Mouse (Mus musculus) limb, embryonic 11.5 days (tissue): ENCODE measurements around the gene Olfr667. TPM values are rescaled to one million over a fixed set of nuclear protein-coding genes. Genes with fewer than 3 reads are reported as not detected.

Experiments used
- polyA plus RNA-seq: library from polyadenylated mRNA; unstranded; fragments of >200 nt; fragmentation: Nextera tagmentation; extraction: Ambion mirVana; gene quantifications from 2 replicates; pipeline ENCODE4 v1.2.1, GENCODE M21; 2014

Gene Olfr667
- polyA plus RNA-seq, 1 experiment from 2014 or later: not detected

Other genes starting within 250 kb of the Olfr667 start
- not detected in 2 replicates for gene Olfr661, start 235.0 kb downstream of the Olfr667 start, polyA plus RNA-seq
- gene Usp17le, start 144.0 kb downstream of the Olfr667 start, polyA plus RNA-seq: not detected in 2 replicates
- not detected in 2 replicates for gene Usp17lb, start 78.9 kb downstream of the Olfr667 start, polyA plus RNA-seq
- gene Usp17la, start 64.5 kb downstream of the Olfr667 start, polyA plus RNA-seq: not detected in 2 replicates
- not detected in 2 replicates for gene Olfr665, start 43.5 kb downstream of the Olfr667 start, polyA plus RNA-seq
- not detected in 2 replicates for gene Olfr666, start 25.5 kb downstream of the Olfr667 start, polyA plus RNA-seq
- gene Olfr668, start 6.6 kb upstream of the Olfr667 start, polyA plus RNA-seq: not detected in 2 replicates
- not detected in 2 replicates for gene Olfr669, start 12.8 kb upstream of the Olfr667 start, polyA plus RNA-seq
- gene Olfr670, start 41.1 kb upstream of the Olfr667 start, polyA plus RNA-seq: not detected in 2 replicates
- not detected in 2 replicates for gene Olfr671, start 57.6 kb upstream of the Olfr667 start, polyA plus RNA-seq
- not detected in 2 replicates for gene Olfr672, start 80.5 kb upstream of the Olfr667 start, polyA plus RNA-seq
- gene Olfr675, start 107.0 kb upstream of the Olfr667 start, polyA plus RNA-seq: not detected in 2 replicates
- not detected in 2 replicates for gene Olfr676, start 111.2 kb upstream of the Olfr667 start, polyA plus RNA-seq
- not detected in 2 replicates for gene Olfr677, start 129.9 kb upstream of the Olfr667 start, polyA plus RNA-seq
- not detected in 2 replicates for gene Olfr678, start 143.0 kb upstream of the Olfr667 start, polyA plus RNA-seq
- not detected in 2 replicates for gene Olfr679, start 159.7 kb upstream of the Olfr667 start, polyA plus RNA-seq
- not detected in 2 replicates for gene Olfr680-ps1, start 171.3 kb upstream of the Olfr667 start, polyA plus RNA-seq
- gene Olfr681, start 195.4 kb upstream of the Olfr667 start, polyA plus RNA-seq: not detected in 2 replicates
- gene Olfr683, start 225.5 kb upstream of the Olfr667 start, polyA plus RNA-seq: not detected in 2 replicates
- not detected in 2 replicates for gene Olfr684, start 242.2 kb upstream of the Olfr667 start, polyA plus RNA-seq